Mouse (Mus musculus): ENCODE data around the gene Zfp810.
A peak's percentile ranks its signal among the peaks of the same experiment; 100 is the strongest.
"Not testable (repeated sequence)": the region's sequence is repeated elsewhere in the genome, so short reads cannot be mapped to it uniquely, and the experiment has no call there.

Zfp810 gene

DNA sequence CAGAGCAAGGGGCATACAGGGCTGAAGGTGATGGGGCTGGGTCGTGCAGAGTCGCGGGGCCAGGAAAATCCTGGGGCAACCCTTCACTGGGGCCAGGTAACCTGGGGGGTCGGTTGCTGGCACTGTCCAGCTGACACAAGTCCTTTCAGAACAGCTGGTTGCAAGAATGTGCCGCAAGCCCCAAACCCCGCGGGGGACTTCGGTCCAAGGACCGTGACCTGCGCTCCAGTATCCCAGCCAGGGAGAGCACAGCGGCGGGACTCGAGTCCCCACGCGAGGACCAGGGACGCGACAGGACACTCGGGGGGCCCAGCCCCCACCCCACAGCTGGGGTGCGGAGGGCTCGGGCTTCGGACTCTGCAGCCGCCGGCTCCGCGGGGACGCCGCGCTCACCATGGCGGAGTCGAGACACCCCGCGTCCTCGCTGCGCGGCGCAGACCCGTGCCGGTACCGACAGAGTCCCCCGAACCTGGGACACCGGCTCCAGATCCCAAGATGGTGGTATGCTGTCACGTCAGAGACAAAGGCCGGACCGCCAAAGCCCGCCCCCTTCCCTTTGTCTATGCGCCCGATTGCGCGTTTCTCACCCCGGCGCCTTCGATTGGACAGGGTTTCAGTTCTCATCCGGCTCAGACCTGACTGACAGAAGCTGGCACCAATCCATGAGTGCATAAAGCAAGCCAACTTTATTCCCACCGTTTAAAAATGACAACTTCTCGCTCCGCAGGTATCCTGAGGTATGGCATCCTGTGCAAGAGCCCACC is at the start of gene Zfp810:
Zfp810 (minus strand) TSS at position 493 of the 764 bp plus-strand sequence.
- ATAC-seq (ENCODE audit: insufficient number of reproducible peaks, low FRiP score, low TSS enrichment): peak; percentile 97

DNA sequence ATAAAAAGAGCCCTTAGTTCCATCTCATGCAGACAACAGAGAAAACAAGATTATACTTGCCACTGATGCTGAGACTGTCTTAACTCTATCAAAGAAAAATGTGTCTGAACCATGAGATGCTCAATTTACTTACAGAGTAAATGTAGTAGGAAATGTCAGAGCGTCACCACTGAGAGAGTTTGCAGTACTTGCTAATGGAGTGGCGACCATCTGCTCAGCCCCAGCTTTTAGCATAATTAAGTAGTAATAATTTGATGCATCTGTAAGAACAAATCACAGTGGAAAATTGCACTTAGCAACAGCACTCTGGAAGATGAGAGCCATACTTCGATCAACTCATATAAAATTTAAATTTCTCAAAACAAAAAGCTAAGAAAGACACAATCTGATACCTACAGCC is 48.5 kb upstream of the Zfp810 start:
- ATAC-seq (ENCODE audit: insufficient number of reproducible peaks, low FRiP score, low TSS enrichment): no peak

DNA sequence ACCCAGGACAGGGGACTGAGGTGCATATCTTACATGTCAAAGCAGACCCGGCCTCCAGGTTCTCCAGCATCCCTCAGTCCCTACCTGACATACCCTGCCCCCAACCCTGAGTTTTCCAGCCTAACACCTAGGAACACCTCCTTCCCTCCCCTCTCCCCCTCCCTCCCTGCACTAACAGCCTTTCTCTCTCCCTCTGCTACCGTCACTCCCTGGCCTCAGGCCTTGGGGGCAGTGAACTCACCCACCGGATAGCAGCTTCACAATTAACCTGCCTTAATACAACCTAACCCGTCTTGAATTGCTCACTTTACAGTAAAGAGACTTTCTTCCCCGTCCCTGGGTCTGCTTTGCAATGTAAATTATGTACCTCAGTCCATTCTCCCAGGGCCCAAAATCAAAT is 46.5 kb upstream of the Zfp810 start:
- no peak for ATAC-seq (ENCODE audit: insufficient number of reproducible peaks, low FRiP score, low TSS enrichment)

DNA sequence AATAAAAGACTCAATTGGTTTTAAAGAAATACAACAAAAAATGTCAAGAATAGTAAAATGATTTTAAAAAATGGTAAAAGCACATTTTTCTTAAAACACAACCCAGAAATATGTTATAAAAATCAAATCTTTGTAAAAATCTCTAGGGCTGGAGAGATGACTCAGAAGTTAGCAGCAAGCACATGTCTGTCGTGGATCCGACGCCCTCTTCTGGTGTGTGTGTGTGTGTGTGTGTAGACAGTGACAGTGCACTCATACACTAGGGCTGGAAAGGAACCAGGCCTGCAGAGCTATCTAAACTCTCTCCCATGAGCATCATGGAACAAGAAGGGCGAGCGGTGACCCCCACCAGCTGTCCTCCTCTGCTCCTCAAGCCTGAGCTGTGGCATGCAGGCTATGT is 46.0 kb upstream of the Zfp810 start:
- ATAC-seq (ENCODE audit: insufficient number of reproducible peaks, low FRiP score, low TSS enrichment): no peak

DNA sequence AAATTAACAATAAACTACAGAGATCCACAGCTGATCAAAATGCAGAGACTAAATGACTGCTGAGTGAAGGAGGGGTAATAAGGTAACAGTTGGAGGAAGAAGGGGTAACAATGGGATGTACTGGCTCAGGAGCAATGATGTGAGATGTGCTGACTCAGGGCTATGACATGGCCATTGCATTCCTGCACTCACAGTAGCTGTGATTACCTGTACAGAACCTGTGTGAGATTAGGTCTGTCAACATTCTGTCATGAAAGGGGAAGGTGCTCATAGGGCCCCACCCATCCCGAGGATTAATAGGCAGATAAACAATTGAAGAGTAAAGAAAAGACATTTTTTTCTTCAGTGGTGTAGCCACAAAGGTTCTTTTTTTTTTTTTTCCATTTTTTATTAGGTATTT is 32.9 kb upstream of the Zfp810 start:
- no peak for ATAC-seq (ENCODE audit: insufficient number of reproducible peaks, low FRiP score, low TSS enrichment)

DNA sequence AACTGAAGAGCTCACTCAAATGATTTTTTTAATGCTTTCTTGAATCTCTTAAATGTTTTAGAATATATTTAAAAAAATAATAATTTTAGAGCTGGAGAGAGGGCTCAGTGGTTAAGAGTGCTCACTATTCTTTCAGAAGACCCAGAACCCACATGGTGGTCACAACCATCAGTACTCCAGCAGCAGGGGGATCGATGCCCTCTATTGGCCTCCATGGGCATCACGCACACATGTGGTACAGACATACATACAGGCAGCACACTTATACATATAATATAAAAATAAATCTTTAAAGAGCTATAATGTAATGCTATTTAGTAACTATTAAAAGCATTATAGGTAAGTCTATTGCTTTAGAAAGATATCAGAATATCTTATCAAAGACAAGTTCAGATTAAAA is 29.8 kb upstream of the Zfp810 start:
- ATAC-seq (ENCODE audit: insufficient number of reproducible peaks, low FRiP score, low TSS enrichment): no peak

DNA sequence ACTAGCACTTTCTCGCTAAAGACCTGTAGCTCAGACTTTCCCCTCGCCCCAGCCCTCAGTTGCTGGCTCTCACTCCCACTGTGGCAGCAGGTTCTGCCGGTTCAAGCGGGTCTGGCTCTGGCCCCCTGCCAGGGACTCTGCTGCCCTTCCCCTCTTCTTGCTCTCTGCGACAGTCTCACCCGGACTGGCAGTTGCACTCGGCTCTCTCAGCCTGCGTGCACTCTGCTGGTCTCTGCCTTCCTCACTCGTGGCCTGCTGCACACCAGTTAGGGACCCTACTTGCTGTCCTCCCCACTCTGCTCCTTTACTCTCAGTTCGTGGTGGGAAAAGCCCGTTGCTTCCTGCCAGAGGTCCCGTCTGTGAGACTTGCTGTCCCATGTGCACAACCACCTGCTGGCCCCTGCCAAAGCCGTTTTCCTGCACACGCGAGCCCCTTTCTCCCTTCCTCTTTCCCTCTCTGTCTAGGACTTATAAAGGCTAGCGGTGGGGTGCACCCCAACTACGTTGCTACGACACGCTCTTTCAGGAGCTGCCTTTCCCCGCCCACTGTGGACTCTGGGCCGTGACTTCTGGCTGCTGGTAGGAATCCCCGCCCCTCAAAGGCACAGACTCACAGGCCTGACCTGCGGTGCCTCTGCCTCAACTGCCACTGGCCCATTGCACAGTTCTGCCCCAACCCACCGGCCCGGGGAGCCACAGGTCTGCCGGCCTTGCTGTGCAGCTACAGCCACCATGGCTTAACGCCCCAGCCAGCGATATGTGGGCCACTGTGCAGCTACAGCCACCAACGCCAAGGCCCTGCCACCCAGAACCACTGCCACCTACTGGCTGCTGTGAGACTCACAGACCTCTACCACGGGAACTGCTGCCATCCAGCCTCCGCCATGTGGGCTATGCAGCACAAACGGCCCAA is 20.3 kb upstream of the Zfp810 start:
- ATAC-seq (ENCODE audit: insufficient number of reproducible peaks, low FRiP score, low TSS enrichment): peak; percentile 97

DNA sequence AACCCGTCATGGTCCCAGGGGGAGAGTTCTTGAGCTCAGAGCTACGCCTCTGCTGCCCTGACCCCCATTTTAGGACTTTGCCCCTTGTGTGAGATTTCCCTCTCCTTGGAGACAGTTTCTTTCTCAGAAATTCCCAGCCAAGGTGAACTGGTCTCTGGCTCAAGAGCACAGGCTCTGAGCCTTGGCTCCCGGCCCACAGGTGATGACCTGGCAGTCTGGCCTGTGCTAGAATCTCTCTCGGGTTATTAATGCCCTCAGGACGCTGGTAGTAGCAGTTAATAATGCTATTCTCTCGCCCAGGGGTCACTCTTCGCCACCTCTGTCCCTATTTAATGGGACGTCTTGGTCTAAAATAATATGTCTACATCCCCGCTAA is 19.6 kb upstream of the Zfp810 start:
- no peak for ATAC-seq (ENCODE audit: insufficient number of reproducible peaks, low FRiP score, low TSS enrichment)

DNA sequence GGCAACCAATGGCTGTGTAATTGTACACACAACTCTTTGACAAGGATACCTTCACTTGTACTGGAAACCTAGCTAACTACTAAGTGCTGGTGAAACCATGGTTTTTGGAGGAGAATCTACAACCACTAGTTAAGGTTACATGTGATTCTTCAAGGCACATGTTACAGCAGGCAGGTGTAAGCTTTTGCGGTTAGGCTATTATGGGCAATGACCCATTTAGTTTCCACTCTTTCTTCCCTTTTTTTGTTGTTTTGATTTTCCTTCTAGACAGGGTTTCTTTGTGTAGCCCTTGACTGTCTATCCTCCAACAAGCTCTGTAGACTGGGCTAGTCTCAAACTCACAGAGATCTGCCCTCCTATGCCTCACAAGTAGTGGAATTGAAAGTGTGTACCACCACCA is 17.1 kb upstream of the Zfp810 start:
- ATAC-seq (ENCODE audit: insufficient number of reproducible peaks, low FRiP score, low TSS enrichment): no peak

DNA sequence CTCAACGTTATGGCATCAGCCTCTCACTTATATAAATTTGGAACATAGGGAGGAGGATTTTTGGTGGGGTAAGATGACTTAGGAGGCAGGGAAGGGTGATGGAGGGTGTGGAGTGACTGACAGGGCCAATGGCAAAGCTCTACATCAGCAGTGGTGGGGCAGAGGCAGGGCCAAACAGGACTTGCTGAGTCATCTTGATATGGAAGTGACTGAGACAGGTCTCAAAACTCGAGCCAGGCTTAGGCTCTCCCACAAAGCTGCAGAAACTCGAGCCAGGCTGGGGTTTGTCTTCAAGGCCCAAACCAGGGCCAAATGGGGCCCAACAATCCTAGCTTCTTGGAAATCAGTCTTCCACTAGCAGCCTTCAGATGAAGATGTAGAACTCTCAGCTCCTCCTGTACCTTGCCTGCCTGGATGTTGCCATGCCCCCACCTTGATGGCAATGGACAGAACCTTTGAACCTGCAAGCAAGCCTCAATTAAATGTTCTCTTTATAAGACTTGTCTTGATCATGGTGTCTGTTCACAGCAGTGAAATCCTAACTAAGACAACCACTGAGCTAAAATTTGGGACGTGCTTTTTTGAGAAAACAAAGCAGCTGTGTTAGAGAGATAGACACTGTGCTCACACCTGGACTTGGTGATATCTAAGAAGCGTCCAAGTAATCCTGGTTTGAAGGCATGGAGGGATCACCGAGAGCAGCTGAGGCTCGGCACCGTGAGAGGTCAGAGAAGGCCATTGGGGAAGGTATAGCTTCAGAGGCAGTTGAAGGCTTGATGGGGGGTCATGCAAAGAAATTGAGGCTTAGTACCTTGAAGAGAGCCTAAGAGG is 15.1 kb upstream of the Zfp810 start:
- no peak for ATAC-seq (ENCODE audit: insufficient number of reproducible peaks, low FRiP score, low TSS enrichment)

DNA sequence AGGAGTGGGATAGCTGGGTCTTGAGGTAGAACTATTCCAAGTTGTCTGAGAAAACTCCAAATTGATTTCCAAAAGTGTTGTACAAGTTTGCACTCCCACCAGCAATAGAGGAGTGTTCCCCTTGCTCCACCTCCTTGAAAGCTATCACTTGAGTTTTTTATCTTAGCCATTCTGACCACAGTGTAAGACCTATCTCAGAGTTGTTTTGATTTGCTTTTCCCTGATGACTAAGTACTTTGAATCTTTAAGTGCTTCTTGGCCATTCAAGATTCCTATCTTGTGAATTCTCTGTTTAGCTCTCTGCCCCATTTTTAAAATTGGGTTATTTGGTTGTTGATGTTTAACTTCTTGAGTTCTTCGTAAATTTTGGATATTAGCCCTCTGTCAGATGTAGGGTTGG is 11.7 kb upstream of the Zfp810 start:
- ATAC-seq (ENCODE audit: insufficient number of reproducible peaks, low FRiP score, low TSS enrichment): no peak

DNA sequence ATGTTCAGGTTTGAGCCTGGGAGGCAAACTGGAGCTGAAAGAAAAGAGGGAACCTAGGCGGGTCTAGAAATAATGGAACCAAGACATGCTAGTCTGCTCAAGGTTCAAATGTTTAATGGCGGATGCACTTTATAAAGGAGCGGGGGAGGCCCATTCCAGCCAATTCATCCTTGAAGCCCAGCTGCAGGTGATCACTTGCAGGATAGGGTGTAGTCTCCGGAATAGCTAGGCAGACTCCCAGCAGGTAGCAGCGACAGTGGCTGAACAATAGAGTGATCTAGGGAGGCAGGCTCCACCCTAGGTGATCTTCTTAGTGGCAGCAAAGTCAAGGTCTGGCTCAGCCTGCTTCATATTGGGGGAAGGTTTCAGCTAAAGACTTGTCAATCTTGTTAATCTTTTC is 8.6 kb upstream of the Zfp810 start:
- ATAC-seq (ENCODE audit: insufficient number of reproducible peaks, low FRiP score, low TSS enrichment): not testable (repeated sequence)

DNA sequence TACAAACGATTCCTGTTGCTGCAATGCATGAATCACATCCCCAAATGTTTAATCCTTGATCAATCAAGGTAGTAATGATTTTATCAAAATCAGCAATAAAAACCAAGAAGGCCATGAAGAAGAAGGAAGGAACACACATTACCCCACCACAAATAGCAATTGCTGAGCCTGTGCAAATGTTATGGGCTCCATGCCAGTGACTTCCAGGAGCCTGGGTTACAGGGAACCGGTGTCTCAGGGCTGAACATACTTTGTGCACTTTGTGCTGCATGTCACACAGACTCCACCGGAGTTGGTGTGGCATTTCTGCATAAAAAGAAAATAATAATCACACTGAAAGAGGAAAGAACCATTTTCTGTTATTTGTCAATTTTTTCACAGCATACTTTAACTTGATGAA is 6.6 kb upstream of the Zfp810 start:
- no peak for ATAC-seq (ENCODE audit: insufficient number of reproducible peaks, low FRiP score, low TSS enrichment)

DNA sequence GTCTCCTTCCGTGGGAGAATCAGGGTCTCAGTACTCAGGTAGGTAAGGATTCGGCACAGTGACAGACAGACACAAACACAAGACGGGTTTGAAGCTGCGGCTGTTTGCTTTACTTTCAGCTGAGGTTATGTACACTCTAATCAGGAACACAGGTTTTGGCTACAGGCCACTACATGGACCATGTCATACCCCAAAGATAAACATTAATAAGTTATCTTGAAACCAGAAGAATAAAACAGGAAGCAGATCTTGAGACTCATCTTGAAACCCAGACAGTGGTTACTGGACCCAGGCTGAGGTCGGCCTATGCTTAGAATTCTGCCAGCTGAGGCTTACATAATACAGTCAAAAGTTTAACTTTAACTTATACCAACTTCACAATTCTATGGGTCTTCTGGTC is 5.8 kb upstream of the Zfp810 start:
- no peak for ATAC-seq (ENCODE audit: insufficient number of reproducible peaks, low FRiP score, low TSS enrichment)

DNA sequence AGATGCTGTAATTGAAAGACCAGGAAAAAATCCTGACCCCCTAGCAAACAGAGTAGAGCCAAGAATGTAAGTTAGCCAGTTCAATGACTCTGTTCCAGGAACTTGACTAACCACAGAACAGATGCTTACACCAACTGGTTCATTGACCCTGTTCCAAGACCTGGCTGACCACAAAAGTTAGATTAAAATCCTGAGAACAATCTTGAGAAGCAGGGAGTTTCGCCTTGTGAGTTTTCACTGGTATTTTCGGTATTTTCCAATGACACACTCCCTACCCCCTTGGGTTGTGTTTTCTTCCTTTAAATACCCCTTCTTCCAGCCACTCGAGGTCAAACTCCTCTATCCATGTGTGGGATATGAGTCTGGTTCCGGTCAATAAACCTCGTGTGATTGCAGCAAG is 2.2 kb upstream of the Zfp810 start:
- ATAC-seq (ENCODE audit: insufficient number of reproducible peaks, low FRiP score, low TSS enrichment): no peak

DNA sequence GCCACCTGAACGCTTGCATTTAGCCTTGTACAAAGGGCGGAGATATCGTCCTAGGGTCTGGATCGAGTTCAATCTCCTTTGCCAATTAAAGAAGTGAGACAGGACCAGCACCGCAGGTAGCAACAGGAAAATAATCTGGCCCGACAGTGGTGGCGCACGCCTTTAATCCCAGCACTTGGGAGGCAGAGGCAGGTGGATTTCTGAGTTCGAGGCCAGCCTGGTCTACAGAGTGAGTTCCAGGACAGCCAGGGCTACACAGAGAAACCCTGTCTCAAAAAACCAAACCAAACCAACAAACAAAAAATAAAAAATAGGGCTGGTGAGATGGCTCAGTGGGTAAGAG is 443 bp upstream of the Zfp810 start:
- peak; percentile 65 for ATAC-seq (ENCODE audit: insufficient number of reproducible peaks, low FRiP score, low TSS enrichment)

DNA sequence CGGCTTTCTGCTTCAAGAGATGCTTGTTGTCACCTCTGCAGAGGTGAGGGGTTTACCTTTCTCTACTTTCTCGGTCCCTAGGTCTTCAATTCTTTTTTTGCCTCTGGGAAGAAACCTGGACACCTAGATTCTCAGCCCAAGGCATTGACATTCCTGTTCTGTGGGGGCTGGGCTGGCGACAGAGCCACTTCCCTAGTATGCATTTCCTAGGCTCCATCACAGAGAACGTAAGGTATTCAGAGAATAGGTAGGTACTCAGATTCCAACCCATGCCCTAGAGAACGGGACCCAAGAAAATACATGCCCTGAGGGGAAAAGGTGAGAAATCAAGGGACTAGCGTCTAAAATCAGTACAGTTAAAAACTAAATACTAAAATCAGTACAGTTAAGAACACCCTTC is 722 bp downstream of the Zfp810 start:
- ATAC-seq (ENCODE audit: insufficient number of reproducible peaks, low FRiP score, low TSS enrichment): 0 out of 2 replicates have a peak, but pooled peaks have one; percentile 34

DNA sequence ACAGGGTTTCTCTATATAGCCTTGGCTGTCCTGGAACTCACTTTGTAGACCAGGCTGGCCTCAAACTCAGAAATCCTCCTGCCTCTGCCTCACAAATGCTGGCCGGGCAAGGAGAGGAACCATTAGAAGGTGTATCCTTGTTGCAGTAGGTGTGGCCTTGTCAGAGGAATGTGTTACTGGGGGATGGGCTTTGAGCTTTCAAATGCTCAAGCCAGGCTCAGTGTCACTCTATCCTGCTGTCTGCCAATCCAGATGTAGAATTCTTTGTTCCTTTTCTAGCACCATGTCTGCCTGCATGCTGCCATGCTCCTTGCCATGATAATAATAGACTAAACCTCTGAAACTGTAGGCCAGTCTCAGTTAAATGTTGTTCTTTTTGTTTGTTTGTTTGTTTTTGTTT is 5.2 kb downstream of the Zfp810 start:
- no peak for ATAC-seq (ENCODE audit: insufficient number of reproducible peaks, low FRiP score, low TSS enrichment)

DNA sequence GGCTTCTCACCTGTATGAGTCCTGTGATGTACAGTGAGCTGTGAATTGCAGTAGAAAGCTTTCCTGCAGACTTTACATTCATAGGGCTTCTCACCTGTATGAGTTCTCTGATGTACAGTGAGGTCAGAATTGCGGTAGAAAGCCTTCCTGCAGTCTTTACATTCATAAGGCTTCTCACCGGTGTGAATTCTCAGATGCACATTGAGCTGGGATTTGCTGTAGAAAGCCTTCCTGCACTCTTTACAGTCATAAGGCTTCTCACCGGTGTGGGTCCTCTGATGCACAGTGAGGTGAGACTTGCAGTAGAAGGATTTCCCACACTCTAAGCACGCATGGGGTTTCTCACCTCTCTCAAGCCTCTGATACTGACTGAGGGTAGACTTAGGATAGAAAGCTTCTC is 28.7 kb downstream of the Zfp810 start:
- ATAC-seq (ENCODE audit: insufficient number of reproducible peaks, low FRiP score, low TSS enrichment): no peak

DNA sequence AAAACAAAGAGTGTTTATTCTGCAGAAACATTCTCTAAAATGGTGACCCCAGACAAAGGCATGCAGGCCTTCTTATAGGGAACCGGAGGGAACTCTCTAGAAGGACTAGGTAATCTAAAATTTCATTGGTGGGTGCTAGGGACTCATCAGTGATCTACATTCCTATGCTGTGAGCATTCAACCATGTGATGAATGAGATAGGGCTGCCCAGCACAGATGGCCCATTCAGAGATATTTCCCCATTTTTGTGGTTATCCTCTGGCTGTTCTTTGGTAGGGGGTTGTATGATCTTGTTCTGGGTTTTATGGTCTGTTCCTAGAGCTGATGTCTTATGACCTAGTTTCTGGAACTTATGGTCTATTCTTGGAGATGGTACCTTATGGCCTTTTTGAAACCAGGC is 38.6 kb downstream of the Zfp810 start:
- no peak for ATAC-seq (ENCODE audit: insufficient number of reproducible peaks, low FRiP score, low TSS enrichment)

DNA sequence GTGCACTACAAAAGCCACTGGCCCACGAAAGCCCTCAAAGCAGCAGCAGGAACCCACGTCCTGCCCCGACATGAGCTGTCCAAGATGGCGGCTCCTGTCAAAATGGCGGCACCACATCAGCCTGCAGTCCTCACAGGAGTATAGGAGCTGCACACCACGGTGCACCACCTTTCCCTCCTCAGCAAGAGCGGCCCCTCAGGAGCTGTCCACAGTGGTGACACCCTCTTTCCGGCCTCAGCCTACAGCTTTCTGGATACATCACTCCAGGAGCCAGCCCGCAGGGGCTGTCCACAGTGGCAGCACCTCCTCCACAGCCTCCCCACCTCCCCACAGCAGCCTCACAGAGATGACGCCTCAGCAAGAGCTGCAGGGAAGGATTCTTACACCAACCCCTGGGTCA is 44.8 kb downstream of the Zfp810 start:
- ATAC-seq (ENCODE audit: insufficient number of reproducible peaks, low FRiP score, low TSS enrichment): no peak

Measured in cerebellum, adult (tissue).